Mouse (Mus musculus) heart, embryonic 12.5 days (tissue): Measurements from ENCODE around the gene Bcl2l15. TPM values are rescaled to one million over a fixed set of nuclear protein-coding genes. Genes with fewer than 3 reads are reported as not detected.
"Not testable (repeated sequence)": the region's sequence is repeated elsewhere in the genome, so short reads cannot be mapped to it uniquely, and the experiment has no call there.

Experiments used
- ATAC-seq: fragments of 200-750 bp; cut with Nextera tagmentation; 2 replicates; pipeline ENCODE4 v1.8.0; 2017; ENCODE audit warnings: moderate TSS enrichment, moderate library complexity; ENCODE audit not compliant: insufficient number of reproducible peaks, low FRiP score
- H3K27ac ChIP-seq: fragments of 300-500 bp; sonication (generic); 2 replicates; pipeline ENCODE4 v1.5.1; 2016; ENCODE audit warnings: mild to moderate bottlenecking, moderate library complexity; ENCODE audit not compliant: poor library complexity, severe bottlenecking
- H3K27me3 ChIP-seq: fragments of 300-500 bp; sonication (generic); replicated peaks from 2 replicates; pipeline ENCODE4 v1.6.1; 2016; ENCODE audit warnings: mild to moderate bottlenecking, moderate library complexity
- H3K36me3 ChIP-seq: fragments of 300-500 bp; sonication (generic); 2 replicates; pipeline ENCODE4 v1.6.1; 2016; ENCODE audit warnings: mild to moderate bottlenecking, moderate library complexity
- H3K4me1 ChIP-seq: fragments of 300-500 bp; sonication (generic); replicated peaks from 2 replicates; pipeline ENCODE4 v1.6.1; 2016; ENCODE audit warnings: mild to moderate bottlenecking
- H3K4me2 ChIP-seq: fragments of 300-500 bp; sonication (generic); 2 replicates; pipeline ENCODE4 v1.6.1; 2016; ENCODE audit warnings: mild to moderate bottlenecking, moderate library complexity
- H3K4me3 ChIP-seq: fragments of 300-500 bp; sonication (generic); 2 replicates; pipeline ENCODE4 v1.5.1; 2016; ENCODE audit warnings: mild to moderate bottlenecking
- H3K9ac ChIP-seq: fragments of 300-500 bp; sonication (generic); 2 replicates; pipeline ENCODE4 v1.6.1; 2016; ENCODE audit warnings: mild to moderate bottlenecking, moderate library complexity
- H3K9me3 ChIP-seq: fragments of 300-500 bp; sonication (generic); replicated peaks from 2 replicates; pipeline ENCODE4 v1.6.1; 2016; ENCODE audit warnings: mild to moderate bottlenecking, moderate library complexity
- WGBS: fragments of 180-500 bp; shearing (Covaris S2); methylation state at CpG from one replicate; pipeline ENCODE4 v1.1.7; 2016; 5-methylcytosine and 5-hydroxymethylcytosine counted together
- polyA plus RNA-seq: library from polyadenylated mRNA; unstranded; fragments of >200 nt; fragmentation: Nextera tagmentation; extraction: Ambion mirVana; gene quantifications from 2 replicates; pipeline ENCODE4 v1.2.1, GENCODE M21; 2016

Gene Bcl2l15
- polyA plus RNA-seq: 0.10 and 0.32 TPM in 2 replicates

- no peak within 1 kb of the TSS for H3K4me3 ChIP-seq
- H3K36me3 ChIP-seq: no peaks in the 10 kb centered on the region
- no peaks in the 10 kb centered on the region for H3K27me3 ChIP-seq
- peak within 1 kb of the TSS; percentile 27; the same call in 1 of the 2 replicates for H3K27ac ChIP-seq
- ATAC-seq: no peak
- H3K9me3 ChIP-seq: no peaks in the 10 kb centered on the region
- no peak within 1 kb of the TSS for H3K9ac ChIP-seq
- peaks cover 10% of the 10 kb centered on the region; the same call in 1 of the 2 replicates for H3K4me1 ChIP-seq
- no peak within 1 kb of the TSS for H3K4me2 ChIP-seq
Measured at GRCm38 (mm10) chr3:103832426-103832825, at the start of gene Bcl2l15. Gene Bcl2l15 (plus strand): TSS chr3:103832601.

DNA sequence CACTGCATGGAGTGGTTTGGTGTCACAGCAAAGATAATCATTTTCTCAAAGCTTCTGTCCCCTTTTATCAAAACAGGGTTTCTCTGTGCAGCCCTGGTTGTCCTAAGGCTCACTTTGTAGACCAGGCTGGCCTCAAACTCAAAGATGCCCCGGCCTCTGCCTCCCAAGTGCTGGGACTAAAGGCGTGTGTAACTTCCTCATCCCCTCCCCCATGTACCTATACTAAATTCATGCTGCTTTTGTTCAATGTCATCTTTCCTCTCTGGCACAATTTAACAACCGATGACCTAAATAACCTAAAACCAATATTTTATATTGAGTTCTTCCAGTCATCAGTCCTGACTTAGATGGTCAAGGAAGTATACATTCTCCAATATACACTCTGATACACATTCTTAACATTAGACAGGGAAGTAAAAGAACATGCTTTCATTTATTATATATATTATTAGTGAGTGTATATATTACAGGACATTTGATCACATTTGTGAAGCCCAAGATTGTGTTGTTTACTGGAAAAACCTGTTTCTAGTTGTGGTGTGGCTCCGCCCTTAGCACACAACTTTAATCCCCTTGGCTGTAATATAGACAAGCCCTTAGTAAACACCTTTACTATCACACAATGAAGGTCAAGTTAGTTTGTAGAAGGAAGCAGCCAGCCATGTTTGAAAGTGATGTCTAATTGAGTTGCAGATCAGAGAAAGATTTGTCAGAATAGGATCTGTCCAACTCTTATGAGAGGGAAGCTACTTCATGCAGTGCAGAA, 49.4 kb upstream of the Bcl2l15 start:
- H3K27ac ChIP-seq: no peak overlapping the region
- no peak overlapping the region for H3K4me3 ChIP-seq
- H3K27me3 ChIP-seq: no peaks in the 10 kb centered on the region
- H3K36me3 ChIP-seq: peaks cover 3% of the 10 kb centered on the region
- peaks cover 42% of the 10 kb centered on the region for H3K4me1 ChIP-seq
- 86% methylated on average over 4 of the region's 4 CpGs for WGBS
- H3K9me3 ChIP-seq: no peaks in the 10 kb centered on the region
- no peak overlapping the region for H3K4me2 ChIP-seq
- no peak overlapping the region for H3K9ac ChIP-seq
- ATAC-seq: no peak

DNA sequence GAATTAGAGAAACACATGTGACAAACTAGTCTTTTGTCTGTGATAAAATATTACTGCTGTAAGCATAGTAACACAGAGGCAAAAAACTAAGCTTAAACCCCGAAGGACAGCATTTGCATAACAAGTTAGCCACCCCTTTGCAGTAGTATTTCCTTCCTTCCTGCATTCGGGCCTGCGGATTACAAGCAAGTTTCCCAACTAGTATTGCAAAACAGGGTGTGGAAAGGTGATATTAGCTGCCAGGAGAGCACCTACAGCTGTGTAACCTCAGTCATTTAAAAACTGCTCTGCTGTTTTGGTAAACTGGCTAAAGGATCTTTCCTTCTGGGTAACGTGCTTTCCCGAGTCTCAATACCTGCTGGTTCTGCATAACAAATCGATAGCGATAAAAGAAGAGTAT, 45.2 kb upstream of the Bcl2l15 start:
- Histone ChIP-seq H3K9ac (no peak overlapping the region), H3K9me3 (no peaks in the 10 kb centered on the region), H3K4me1 (peaks cover 31% of the 10 kb centered on the region), H3K27me3 (no peaks in the 10 kb centered on the region), H3K36me3 (no peaks in the 10 kb centered on the region), H3K27ac (no peak overlapping the region), H3K4me3 (no peak overlapping the region), H3K4me2 (no peak overlapping the region)
- 74% methylated on average over 7 of the region's 7 CpGs for WGBS
- ATAC-seq: no peak

GRCm38 (mm10) chr3:103789096-103789495, 43.3 kb upstream of the Bcl2l15 start:
- H3K4me1 ChIP-seq: peaks cover 18% of the 10 kb centered on the region
- no peaks in the 10 kb centered on the region for H3K9me3 ChIP-seq
- no peaks in the 10 kb centered on the region for H3K36me3 ChIP-seq
- H3K27ac ChIP-seq: no peak overlapping the region
- H3K27me3 ChIP-seq: 0 out of 2 replicates have a peak, but pooled peaks cover 4% of the 10 kb centered on the region
- H3K9ac ChIP-seq: 0 out of 2 replicates have a peak overlapping the region, but pooled peaks have one; percentile 42
- WGBS: 79% methylated on average over 7 of the region's 7 CpGs
- ATAC-seq: no peak
- H3K4me3 ChIP-seq: peak overlapping the region; percentile 31
- H3K4me2 ChIP-seq: peak overlapping the region; percentile 56

DNA sequence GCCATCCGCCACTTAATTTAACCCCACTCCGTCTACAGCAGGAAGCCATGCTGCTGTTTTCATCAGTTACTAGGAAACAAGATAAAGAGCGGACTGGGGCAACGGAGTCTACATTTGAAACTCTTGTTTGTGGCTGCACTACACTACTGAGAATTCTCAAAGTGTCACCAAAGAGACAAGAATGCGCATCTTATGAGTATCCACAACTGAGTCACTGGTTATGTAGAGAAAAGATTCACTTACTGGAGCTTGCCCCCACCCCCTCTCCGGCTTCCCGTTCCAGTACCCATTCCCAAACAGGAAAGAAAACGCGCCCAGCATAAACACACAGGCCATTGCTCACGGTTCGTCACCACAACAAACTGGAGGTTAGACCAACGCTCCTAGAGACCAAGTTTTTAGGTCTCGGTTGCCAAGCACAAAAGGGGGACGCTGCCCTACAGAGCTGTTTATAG, 42.5 kb upstream of the Bcl2l15 start:
- Histone ChIP-seq H3K36me3 (no peaks in the 10 kb centered on the region), H3K27me3 (0 out of 2 replicates have a peak, but pooled peaks cover 4% of the 10 kb centered on the region), H3K4me2 (peak overlapping the region; percentile 83), H3K27ac (peak overlapping the region; percentile 90), H3K9ac (peak overlapping the region; percentile 88), H3K9me3 (no peaks in the 10 kb centered on the region), H3K4me1 (peaks cover 16% of the 10 kb centered on the region), H3K4me3 (peak overlapping the region; percentile 70)
- ATAC-seq: peak; percentile 17; the same call in 1 of the 2 replicates
- WGBS: 2% methylated on average over 14 of the region's 14 CpGs

DNA sequence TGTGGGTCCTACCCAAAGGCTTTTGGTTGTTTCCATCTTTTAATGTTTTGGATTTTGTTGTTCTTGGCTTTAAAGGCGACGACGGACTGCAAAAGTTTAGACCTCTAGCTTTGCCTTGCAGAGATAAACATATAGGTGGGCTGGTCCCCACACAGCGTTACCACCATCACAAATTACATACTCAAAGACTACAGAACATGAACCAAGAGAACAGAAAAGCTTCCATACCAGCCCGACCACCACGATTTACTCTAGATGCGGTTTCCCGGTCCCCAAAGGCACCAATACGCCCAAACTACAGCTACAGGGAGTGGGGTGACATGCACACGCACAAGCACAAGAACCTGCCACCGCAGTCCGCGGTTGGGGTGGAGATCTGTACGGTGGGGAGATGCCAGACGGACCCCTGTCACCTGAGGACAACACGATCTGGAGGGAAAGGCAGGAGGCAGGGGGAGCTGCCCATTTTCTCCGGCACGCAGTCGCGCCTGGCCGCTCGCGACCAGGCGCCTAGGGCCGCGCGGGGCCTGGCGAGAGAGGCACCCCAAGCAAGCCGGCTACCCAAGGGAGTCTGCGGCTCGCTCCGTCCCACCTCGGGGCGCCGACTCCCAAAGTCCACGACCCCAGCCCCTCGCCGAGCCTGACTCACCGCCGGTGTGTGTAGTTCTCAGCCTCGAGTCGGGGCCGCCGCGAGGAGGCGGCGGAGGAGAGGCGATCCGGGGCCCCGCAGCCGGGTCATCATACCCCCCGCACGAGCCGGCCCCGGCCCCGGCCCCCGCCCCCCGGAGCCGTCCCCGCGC, 41.9 kb upstream of the Bcl2l15 start:
- Histone ChIP-seq H3K4me2 (peak overlapping the region; percentile 83), H3K4me1 (peaks cover 16% of the 10 kb centered on the region), H3K9me3 (no peaks in the 10 kb centered on the region), H3K4me3 (peak overlapping the region; percentile 70), H3K9ac (peak overlapping the region; percentile 88), H3K36me3 (no peaks in the 10 kb centered on the region), H3K27me3 (0 out of 2 replicates have a peak, but pooled peaks cover 4% of the 10 kb centered on the region), H3K27ac (peak overlapping the region; percentile 90)
- under 1% methylated on average over 52 of the region's 61 CpGs for WGBS
- peak; percentile 68 for ATAC-seq

DNA sequence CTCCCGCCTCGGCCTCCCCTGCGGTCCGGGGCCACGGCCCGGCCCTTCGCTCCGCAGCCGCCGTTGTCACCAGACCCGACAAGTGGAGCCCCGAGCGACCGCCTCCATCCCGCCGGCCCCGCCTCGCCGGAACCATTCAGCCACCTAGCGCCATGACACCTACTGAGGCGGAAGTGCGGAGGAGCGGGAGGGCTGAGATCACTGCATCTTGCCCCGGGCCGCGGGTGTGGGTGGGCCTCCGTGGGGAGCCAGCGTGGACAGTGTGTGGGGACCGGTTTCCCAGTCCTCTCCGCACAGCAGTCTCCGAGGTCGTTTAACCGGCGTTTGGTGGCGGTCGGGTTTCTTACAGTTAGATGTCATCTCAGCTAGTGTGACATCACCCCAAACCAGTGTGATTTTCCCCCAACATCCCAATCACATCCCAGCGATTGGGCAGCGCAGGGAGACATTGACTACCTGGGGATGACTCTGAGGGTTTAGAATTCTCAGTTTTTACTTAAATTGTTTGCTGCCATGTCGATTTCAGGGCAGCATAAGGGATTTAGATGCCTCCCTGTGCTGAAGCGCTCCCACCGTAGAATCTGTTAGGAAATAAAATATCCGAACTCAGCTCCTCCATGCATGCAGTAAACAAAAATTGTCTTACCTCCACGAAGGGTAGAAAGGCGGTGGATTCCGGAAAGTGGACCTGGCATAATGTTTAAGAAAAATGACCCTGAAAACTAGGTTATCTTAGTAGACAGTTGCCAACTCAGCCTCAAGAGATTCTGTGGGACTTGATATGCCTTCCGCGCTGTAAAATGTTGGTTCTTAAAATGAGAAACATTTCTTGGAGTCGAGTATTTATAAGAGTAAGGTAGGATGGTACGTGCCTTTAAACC, 40.9 kb upstream of the Bcl2l15 start, which contains the start of gene Hipk1:
Hipk1 (minus strand) TSS at position 334 of the 881 bp plus-strand sequence.
- peak within 1 kb of the TSS; percentile 70 for H3K4me3 ChIP-seq
- H3K4me1 ChIP-seq: peaks cover 14% of the 10 kb centered on the region
- WGBS: 10% methylated on average over 49 of the region's 49 CpGs
- peak within 1 kb of the TSS; percentile 90 for H3K27ac ChIP-seq
- ATAC-seq: peak; percentile 97
- no peaks in the 10 kb centered on the region for H3K36me3 ChIP-seq
- peak within 1 kb of the TSS; percentile 83 for H3K4me2 ChIP-seq
- no peaks in the 10 kb centered on the region for H3K9me3 ChIP-seq
- H3K9ac ChIP-seq: peak within 1 kb of the TSS; percentile 88
- 0 out of 2 replicates have a peak, but pooled peaks cover 4% of the 10 kb centered on the region for H3K27me3 ChIP-seq

DNA sequence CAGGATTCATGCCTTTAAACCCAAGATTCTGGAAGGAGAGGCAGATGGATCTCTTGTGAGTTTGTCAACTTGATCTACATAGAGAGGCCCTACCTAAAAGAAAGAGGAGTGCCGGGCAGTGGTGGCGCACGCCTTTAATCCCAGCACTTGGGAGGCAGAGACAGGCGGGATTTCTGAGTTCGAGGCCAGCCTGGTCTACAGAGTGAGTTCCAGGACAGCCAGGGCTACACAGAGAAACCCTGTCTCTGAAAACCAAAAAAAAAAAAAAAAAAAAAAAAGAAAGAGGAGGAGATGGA, 40.3 kb upstream of the Bcl2l15 start:
- H3K27ac ChIP-seq: peak overlapping the region; percentile 90; the same call in 1 of the 2 replicates
- not testable (repeated sequence) for H3K9me3 ChIP-seq, H3K27me3 ChIP-seq, H3K9ac ChIP-seq, H3K36me3 ChIP-seq, ATAC-seq
- H3K4me2 ChIP-seq: peak overlapping the region; percentile 83; the same call in 1 of the 2 replicates
- 68% methylated on average over 5 of the region's 5 CpGs for WGBS
- peak overlapping the region; percentile 70 for H3K4me3 ChIP-seq
- peaks cover 14% of the 10 kb centered on the region for H3K4me1 ChIP-seq

DNA sequence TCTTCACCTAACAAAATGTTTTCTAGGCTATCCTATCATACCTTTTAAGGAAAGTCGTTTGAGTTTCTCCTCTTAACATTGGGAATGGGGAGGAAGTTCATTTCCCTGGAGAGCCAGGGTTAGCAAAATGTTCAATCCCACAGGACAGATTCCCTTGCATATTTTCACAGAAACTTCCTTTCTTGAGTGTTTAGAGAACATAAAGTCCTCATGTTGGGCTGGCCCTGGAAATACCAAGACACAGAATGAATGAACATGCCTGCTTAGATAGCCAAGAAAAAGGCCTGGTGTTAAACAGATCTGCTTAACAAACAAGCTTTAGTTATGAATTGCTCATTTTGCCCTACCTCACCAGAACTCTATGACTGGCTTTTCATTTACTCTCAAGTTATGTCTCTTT, 39.8 kb upstream of the Bcl2l15 start:
- no peak for ATAC-seq
- Histone ChIP-seq H3K9ac (no peak overlapping the region), H3K27me3 (0 out of 2 replicates have a peak, but pooled peaks cover 4% of the 10 kb centered on the region), H3K9me3 (no peaks in the 10 kb centered on the region), H3K4me1 (peaks cover 11% of the 10 kb centered on the region), H3K27ac (no peak overlapping the region), H3K4me2 (no peak overlapping the region), H3K36me3 (no peaks in the 10 kb centered on the region), H3K4me3 (no peak overlapping the region)
- WGBS: 69% methylated on average over 1 of the region's 1 CpGs

DNA sequence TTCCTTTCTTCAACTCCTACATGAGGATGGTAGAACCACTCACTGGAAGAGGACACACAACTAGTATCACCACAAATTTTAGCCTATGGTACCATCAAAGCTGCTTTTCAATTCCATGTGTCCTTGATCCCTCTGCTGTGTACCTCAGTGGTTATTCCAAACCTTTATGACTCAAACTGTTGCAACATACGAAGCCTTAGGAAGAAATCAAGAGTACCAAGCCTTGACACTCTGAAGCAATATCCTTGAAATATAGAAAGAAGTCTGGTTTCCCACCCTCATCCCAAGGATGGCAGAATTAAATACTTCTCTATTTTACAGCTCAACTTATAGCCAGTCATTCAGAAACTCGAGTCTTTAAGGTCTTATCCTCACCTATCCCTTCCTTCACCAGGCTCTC, 36.0 kb upstream of the Bcl2l15 start:
- ATAC-seq: no peak
- 64% methylated on average over 2 of the region's 2 CpGs for WGBS
- 0 out of 2 replicates have a peak, but pooled peaks cover 4% of the 10 kb centered on the region for H3K27me3 ChIP-seq
- H3K9me3 ChIP-seq: no peaks in the 10 kb centered on the region
- no peak overlapping the region for H3K4me2 ChIP-seq
- no peak overlapping the region for H3K27ac ChIP-seq
- H3K9ac ChIP-seq: no peak overlapping the region
- no peak overlapping the region for H3K4me3 ChIP-seq
- H3K36me3 ChIP-seq: no peaks in the 10 kb centered on the region; the same call in 1 of the 2 replicates
- H3K4me1 ChIP-seq: peaks cover 1% of the 10 kb centered on the region; the same call in 1 of the 2 replicates
